Mouse (Mus musculus) myocyte (in vitro differentiated cells): Measurements from ENCODE around the gene Ifnab. TPM values are rescaled to one million over a fixed set of nuclear protein-coding genes. Genes with fewer than 3 reads are reported as not detected.

Source experiments
- H3K27me3 ChIP-seq: one replicate; pipeline ENCODE4 v1.6.1; 2011; ENCODE audit not compliant: control insufficient read depth, insufficient read depth, insufficient read length
- H3K36me3 ChIP-seq: one replicate; pipeline ENCODE4 v1.6.1; 2011; ENCODE audit not compliant: control insufficient read depth, insufficient read depth
- H3K4me2 ChIP-seq: one replicate; pipeline ENCODE4 v1.6.1; 2011; ENCODE audit warnings: low read depth, control low read depth
- H3K4me3 ChIP-seq: one replicate; pipeline ENCODE4 v1.5.1; 2011; ENCODE audit warnings: mild to moderate bottlenecking, control low read depth, moderate library complexity
- H3K79me2 ChIP-seq: one replicate; pipeline ENCODE4 v1.6.1; 2011; ENCODE audit not compliant: control insufficient read depth, insufficient read depth
- H3ac ChIP-seq: one replicate; pipeline ENCODE4 v1.6.1; 2011; ENCODE audit not compliant: control insufficient read depth, insufficient read length
- CEBPB ChIP-seq: IDR thresholded peaks from 2 replicates; pipeline ENCODE4 v1.6.1; 2011; ENCODE audit warnings: mild to moderate bottlenecking, moderate library complexity; ENCODE audit not compliant: poor library complexity, insufficient read depth, severe bottlenecking
- E2F4 ChIP-seq: IDR thresholded peaks from one replicate; pipeline ENCODE4 v1.6.1; 2011; ENCODE audit warnings: mild to moderate bottlenecking, control low read depth, moderate library complexity; ENCODE audit not compliant: insufficient read depth
- MAX ChIP-seq: IDR thresholded peaks from one replicate; pipeline ENCODE4 v1.6.1; 2011; ENCODE audit warnings: low read depth, mild to moderate bottlenecking, control low read depth
- MYOD1 ChIP-seq, 3 experiments: IDR thresholded peaks; one replicate each; pipeline ENCODE4 v1.6.1; 2011; ENCODE audit warnings: control low read depth in 2 of 3, low read depth in 2 of 3, mild to moderate bottlenecking in 2 of 3, moderate library complexity in 1 of 3; ENCODE audit not compliant: insufficient read length in 2 of 3, control insufficient read depth in 1 of 3
- MYOG ChIP-seq, 3 experiments: IDR thresholded peaks; one replicate each; pipeline ENCODE4 v1.6.1; 2011; ENCODE audit warnings: control low read depth in 2 of 3, low read depth in 2 of 3, mild to moderate bottlenecking in 2 of 3; ENCODE audit not compliant: insufficient read length in 2 of 3, control insufficient read depth in 1 of 3, insufficient read depth in 1 of 3
- POLR2A ChIP-seq: IDR thresholded peaks from one replicate; pipeline ENCODE4 v1.6.1; 2011; ENCODE audit warnings: low read depth, mild to moderate bottlenecking, control low read depth, moderate library complexity; ENCODE audit not compliant: insufficient read length
- POLR2AphosphoS2 ChIP-seq: IDR thresholded peaks from one replicate; pipeline ENCODE4 v1.6.1; 2011; ENCODE audit warnings: low read depth, control low read depth; ENCODE audit not compliant: insufficient read length
- REST ChIP-seq: IDR thresholded peaks from one replicate; pipeline ENCODE4 v1.6.1; 2011; ENCODE audit warnings: mild to moderate bottlenecking, control low read depth, moderate library complexity; ENCODE audit not compliant: insufficient read depth, insufficient read length
- SRF ChIP-seq: IDR thresholded peaks from one replicate; pipeline ENCODE4 v1.6.1; 2011; ENCODE audit warnings: low read depth; ENCODE audit not compliant: control insufficient read depth, insufficient read length
- TCF12 ChIP-seq: IDR thresholded peaks from one replicate; pipeline ENCODE4 v1.6.1; 2011; ENCODE audit warnings: mild to moderate bottlenecking, control low read depth; ENCODE audit not compliant: poor library complexity, insufficient read depth, severe bottlenecking
- TCF3 ChIP-seq: IDR thresholded peaks from one replicate; pipeline ENCODE4 v1.6.1; 2011; ENCODE audit warnings: low read depth, control low read depth; ENCODE audit not compliant: insufficient read length
- USF1 ChIP-seq: IDR thresholded peaks from one replicate; pipeline ENCODE4 v1.6.1; 2011; ENCODE audit warnings: low read depth, mild to moderate bottlenecking, control low read depth, moderate library complexity
- polyA plus RNA-seq: library from polyadenylated mRNA; unstranded; fragments of >200 nt; fragmentation: generic; extraction: Trizol; gene quantifications from one replicate; pipeline ENCODE4 v1.2.1, GENCODE M21; 2012; ENCODE audit warnings: missing spikeins

The Ifnab gene
- polyA plus RNA-seq, 1 experiment = not detected

DNA sequence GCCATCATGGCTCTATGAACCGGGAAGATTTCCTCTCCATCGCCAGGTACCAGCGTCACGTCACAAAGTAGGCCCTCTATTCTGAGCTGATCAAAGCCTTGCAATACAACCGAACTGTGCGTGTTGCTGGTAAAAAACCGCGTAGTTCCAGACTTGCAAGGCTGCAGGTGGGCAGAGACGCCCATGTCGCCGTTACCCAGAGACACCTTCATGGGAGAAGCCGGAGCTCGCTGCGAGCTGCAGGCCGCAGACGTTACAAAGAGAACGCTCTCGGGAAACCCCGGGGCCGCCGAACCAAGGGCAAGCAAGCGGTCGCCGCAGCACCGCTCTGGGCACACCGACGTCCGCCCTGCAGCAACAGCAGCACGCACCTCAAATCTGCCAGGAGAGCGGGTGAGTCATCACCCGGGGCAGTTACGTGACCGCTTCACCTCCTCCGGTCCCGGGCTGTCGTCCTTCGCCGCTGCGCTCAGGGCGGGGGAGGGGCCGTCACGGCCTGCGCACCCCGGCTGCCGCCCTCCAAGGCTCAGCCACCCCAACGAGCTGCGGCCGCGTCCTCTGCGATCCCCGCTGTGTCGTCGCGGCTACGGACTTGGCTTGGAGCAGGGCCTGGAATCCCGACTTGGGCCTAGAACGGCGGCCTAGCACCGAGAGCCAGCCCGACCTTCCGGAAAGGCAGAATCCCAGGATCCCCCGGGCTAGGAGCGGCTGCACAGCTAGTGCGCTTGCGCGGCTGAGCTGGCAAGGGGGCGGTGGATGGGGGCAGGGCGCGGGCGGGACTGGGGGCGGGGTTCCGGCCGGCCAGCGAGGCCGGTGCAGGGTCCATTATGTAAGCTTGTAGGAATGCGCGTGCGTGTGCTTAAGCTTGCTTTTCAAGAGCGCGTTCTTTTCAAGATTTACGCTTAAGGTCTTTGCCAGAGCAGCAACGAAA, 30.9 kb upstream of the Ifnab start, which contains the start of the genes Gm26566 and Klhl9:
Gene Gm26566 (plus strand): TSS at position 15 of the 931 bp plus-strand sequence.
Gene Klhl9 (minus strand): TSS at position 675 of the 931 bp plus-strand sequence.
- Histone ChIP-seq H3K36me3 (peaks cover 13% of the 10 kb centered on the region), H3K27me3 (no peaks in the 10 kb centered on the region), H3K4me3 (peak within 1 kb of the TSS; percentile 71), H3ac (peak within 1 kb of the TSS; percentile 94), H3K4me2 (peak within 1 kb of the TSS; percentile 92), H3K79me2 (peaks cover 50% of the 10 kb centered on the region)
- no peak for TF ChIP-seq E2F4
- no peak for TF ChIP-seq MAX
- peak; percentile 88 for TF ChIP-seq POLR2A
- TF ChIP-seq REST = no peak
- TF ChIP-seq SRF = no peak
- no peak for TF ChIP-seq TCF12
- TF ChIP-seq USF1 = no peak
- peak in 1 of 3 experiments; percentile 25 for TF ChIP-seq MYOG (IDR thresholded peaks at IDR 0.05; ENCODE audit: control insufficient read depth in 1 of 3, insufficient read depth in 1 of 3, insufficient read length in 2 of 3, low read depth in 2 of 3)
- TF ChIP-seq TCF3 = no peak
- TF ChIP-seq MYOD1 (IDR thresholded peaks at IDR 0.05; ENCODE audit: control insufficient read depth in 1 of 3, insufficient read length in 2 of 3, low read depth in 2 of 3) = peak in 1 of 3 experiments; percentile 10
- no peak for TF ChIP-seq CEBPB
- peak; percentile 79 for TF ChIP-seq POLR2AphosphoS2

DNA sequence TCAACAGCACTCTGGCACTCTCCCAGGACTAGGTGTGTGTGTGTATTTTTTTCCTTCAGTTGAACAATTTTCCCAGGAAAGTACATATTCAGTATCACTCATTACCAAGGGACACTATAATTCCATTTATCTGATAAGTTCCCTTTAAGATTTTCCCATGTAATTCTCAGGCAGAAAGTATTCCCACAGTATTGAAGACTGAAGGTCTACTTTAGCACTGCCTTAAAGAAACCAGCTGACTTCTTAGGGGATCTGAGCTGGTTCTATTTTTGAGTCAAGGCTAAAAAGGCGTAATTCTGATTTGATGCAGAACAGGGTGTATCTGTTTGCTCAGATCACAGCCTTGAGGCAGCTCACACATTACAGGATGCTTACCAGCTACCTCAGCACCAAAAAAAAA, 27.6 kb upstream of the Ifnab start:
- H3K79me2 ChIP-seq = peaks cover 65% of the 10 kb centered on the region
- TF ChIP-seq POLR2A = no peak
- TF ChIP-seq MYOG (IDR thresholded peaks at IDR 0.05; ENCODE audit: control insufficient read depth in 1 of 3, insufficient read depth in 1 of 3, insufficient read length in 2 of 3, low read depth in 2 of 3) = no peak
- TF ChIP-seq SRF = no peak
- no peak for TF ChIP-seq MAX
- TF ChIP-seq POLR2AphosphoS2 = no peak
- no peak for TF ChIP-seq TCF3
- TF ChIP-seq USF1 = no peak
- TF ChIP-seq CEBPB = no peak
- TF ChIP-seq E2F4 = no peak
- no peak for TF ChIP-seq TCF12
- no peak for TF ChIP-seq MYOD1 (IDR thresholded peaks at IDR 0.05; ENCODE audit: control insufficient read depth in 1 of 3, insufficient read length in 2 of 3, low read depth in 2 of 3)
- no peak for TF ChIP-seq REST
- H3ac ChIP-seq = no peak overlapping the region
- no peak overlapping the region for H3K4me3 ChIP-seq
- H3K36me3 ChIP-seq = peaks cover 19% of the 10 kb centered on the region
- H3K4me2 ChIP-seq = peak overlapping the region; percentile 92
- no peaks in the 10 kb centered on the region for H3K27me3 ChIP-seq

DNA sequence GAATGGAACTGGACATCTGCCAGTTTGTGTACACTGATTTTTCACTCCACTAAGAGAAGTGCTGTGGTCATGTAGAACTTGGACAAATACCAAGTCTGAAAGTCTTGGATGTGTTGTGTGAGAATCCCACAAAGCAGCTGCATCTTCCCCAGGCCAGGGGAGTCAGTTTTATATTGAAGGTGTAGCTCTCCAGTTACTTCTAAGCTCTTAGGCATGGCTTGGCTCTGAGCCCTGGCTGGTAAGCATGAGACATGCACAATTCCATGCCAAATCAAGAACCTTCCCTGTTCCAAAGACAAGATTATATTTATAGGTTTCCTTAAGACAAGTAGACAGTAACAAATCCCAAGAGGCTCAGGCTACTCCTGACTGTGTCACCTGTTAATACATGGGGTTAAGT, 23.9 kb upstream of the Ifnab start:
- Histone ChIP-seq H3K4me2 (peak overlapping the region; percentile 30), H3K79me2 (peaks cover 44% of the 10 kb centered on the region), H3K27me3 (no peaks in the 10 kb centered on the region), H3K36me3 (peaks cover 17% of the 10 kb centered on the region), H3ac (no peak overlapping the region), H3K4me3 (no peak overlapping the region)
- TF ChIP-seq REST (no peak), TCF12 (no peak), MYOG (IDR thresholded peaks at IDR 0.05; ENCODE audit: control insufficient read depth in 1 of 3, insufficient read depth in 1 of 3, insufficient read length in 2 of 3, low read depth in 2 of 3) (peak in 1 of 3 experiments; percentile 61), POLR2AphosphoS2 (no peak), MYOD1 (IDR thresholded peaks at IDR 0.05; ENCODE audit: control insufficient read depth in 1 of 3, insufficient read length in 2 of 3, low read depth in 2 of 3) (peak in 1 of 3 experiments; percentile 55), POLR2A (no peak), USF1 (no peak)

DNA sequence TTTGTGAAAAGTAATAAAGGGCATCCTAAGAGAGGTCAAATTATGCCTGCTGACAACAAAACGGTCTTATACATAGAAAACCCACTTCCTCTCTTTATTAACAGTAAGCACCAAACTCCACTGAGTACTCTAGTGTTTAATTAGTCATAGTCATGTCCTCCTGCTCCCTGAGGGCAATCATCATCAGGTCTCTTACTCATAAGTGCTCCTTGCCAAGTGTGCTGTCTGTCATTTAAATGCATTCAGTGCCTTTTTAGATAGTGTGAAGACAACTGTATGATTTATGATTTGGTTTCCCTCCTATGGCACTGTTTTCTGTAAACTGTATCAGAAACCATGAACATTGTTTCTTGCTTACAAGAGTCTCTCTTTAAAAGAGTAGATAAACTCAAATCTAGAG, 23.1 kb upstream of the Ifnab start:
- H3ac ChIP-seq = no peak overlapping the region
- H3K27me3 ChIP-seq = no peaks in the 10 kb centered on the region
- peaks cover 17% of the 10 kb centered on the region for H3K36me3 ChIP-seq
- H3K4me2 ChIP-seq = peak overlapping the region; percentile 30
- TF ChIP-seq MYOG (IDR thresholded peaks at IDR 0.05; ENCODE audit: control insufficient read depth in 1 of 3, insufficient read depth in 1 of 3, insufficient read length in 2 of 3, low read depth in 2 of 3) = no peak
- TF ChIP-seq USF1 = no peak
- no peak for TF ChIP-seq MYOD1 (IDR thresholded peaks at IDR 0.05; ENCODE audit: control insufficient read depth in 1 of 3, insufficient read length in 2 of 3, low read depth in 2 of 3)
- TF ChIP-seq E2F4 = no peak
- peaks cover 37% of the 10 kb centered on the region for H3K79me2 ChIP-seq
- H3K4me3 ChIP-seq = no peak overlapping the region
